Mouse (Mus musculus) frontal cortex, postnatal 14 days (tissue): ENCODE measurements around the gene Nucb2.

ENCODE experiments used
- DNase-seq, 2 experiments: peaks; one replicate each; pipeline ENCODE4 v3.0.0; 2022; ENCODE audit warnings: low spot score in 2 of 2

Nucb2 gene

GRCm38 (mm10) chr7:116519805-116520204, 15.6 kb downstream of the Nucb2 start:
- DNase-seq: no peak

- DNase-seq: no peak
These were observed 20.4 kb downstream of the Nucb2 start for GRCm38 (mm10) chr7:116524577-116524976.

GRCm38 (mm10) chr7:116529793-116530192, 25.6 kb downstream of the Nucb2 start:
- no peak for DNase-seq

- DNase-seq: no peak
These were observed 26.3 kb downstream of the Nucb2 start for GRCm38 (mm10) chr7:116530470-116530869.

- DNase-seq: peak in 1 of 2 experiments; percentile 23
These were observed 27.1 kb downstream of the Nucb2 start for GRCm38 (mm10) chr7:116531311-116531710.

GRCm38 (mm10) chr7:116556834-116557233, 52.7 kb downstream of the Nucb2 start:
- no peak for DNase-seq

- DNase-seq: no peak
These were observed 70.4 kb downstream of the Nucb2 start for GRCm38 (mm10) chr7:116574551-116574950.
